Mouse (Mus musculus): Measurements from ENCODE around the gene Fam184a.
"Not testable (repeated sequence)": the region's sequence is repeated elsewhere in the genome, so short reads cannot be mapped to it uniquely, and the experiment has no call there.

Fam184a gene

GRCm38 (mm10) chr10:53688952-53689584, 61.9 kb downstream of the Fam184a start:
- DNase-seq: no peak

GRCm38 (mm10) chr10:53688533-53688932, 62.4 kb downstream of the Fam184a start:
- no peak for DNase-seq

DNA sequence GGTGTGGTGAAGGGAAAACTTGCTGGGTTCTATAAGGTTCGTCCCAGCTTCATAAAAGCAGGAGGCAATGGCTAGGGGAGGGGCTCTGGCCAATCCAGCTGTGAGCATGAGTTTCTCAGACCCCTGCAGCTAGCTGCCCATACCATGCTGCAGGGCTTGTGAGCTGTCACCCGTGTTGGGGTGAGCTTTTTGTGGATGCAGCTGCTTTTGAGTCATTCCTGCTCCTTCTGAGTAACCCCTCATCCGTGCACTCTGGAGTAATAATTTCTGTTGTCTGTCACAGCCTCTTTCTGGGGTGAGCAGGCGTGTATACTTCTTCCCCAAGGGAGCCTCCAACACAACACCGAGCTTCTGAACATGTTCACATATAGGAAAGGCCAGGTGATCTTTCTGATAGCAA, 63.0 kb downstream of the Fam184a start:
- no peak for DNase-seq

DNA sequence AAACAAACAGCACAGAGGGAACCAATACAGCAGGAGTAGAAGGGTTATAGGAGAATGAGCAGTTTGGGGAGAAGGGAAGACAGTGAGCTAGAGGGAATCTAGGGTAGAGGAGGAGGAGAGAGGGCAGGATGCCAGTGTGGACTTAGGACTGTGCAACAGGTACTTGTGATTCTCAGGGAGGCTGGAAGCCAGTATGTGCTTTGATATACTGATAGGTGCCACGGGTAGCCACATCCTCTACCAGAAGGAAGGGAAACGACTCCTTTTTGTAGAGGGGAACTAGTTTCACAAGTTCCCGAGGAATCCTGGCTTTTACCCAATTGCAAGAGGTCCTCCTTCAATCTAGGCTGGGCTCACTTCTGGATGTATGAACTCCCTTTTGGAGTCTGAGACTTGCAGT, 65.1 kb downstream of the Fam184a start:
- no peak for DNase-seq

GRCm38 (mm10) chr10:53683226-53683625, 67.7 kb downstream of the Fam184a start:
- no peak for DNase-seq

DNA sequence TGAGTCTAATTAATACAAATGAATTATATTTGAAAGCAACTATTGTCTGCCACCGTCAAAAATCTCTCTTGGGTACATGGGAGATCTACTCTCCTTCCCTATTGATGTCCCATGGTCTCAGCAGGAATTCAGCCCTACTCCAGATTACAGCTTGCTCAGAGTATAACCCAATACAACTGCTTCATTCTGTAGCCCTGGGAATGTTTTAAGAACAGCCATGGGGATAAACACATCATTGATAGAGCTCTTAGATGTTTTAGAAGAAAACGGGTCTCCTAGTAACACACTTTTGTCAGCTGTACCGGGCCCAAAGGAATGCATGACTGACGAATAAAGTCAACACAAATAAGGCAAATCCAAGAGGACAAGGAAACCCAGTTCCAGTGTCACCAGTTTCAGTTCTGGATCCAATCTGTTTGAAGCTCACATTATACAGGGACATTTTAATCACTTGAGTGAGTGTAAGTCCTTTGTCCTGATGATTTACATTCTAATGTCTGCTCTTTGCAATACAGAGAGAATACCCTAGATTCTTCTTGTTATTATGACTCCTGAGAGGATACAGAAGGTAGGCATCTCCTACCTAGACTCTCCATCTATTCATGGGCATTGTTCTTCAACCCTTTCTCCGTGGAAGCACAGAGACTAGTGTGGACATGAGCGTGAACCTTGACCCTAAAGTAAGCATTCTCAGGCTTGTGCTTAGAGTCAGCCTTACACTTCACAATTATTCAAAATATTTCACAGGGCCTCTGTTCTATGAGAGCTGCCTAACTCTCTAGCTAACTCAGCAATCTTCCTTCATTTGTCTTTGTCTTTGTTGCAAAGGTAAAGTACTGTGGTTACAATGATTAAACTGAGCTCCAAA, 71.0 kb downstream of the Fam184a start:
- DNase-seq: no peak

DNA sequence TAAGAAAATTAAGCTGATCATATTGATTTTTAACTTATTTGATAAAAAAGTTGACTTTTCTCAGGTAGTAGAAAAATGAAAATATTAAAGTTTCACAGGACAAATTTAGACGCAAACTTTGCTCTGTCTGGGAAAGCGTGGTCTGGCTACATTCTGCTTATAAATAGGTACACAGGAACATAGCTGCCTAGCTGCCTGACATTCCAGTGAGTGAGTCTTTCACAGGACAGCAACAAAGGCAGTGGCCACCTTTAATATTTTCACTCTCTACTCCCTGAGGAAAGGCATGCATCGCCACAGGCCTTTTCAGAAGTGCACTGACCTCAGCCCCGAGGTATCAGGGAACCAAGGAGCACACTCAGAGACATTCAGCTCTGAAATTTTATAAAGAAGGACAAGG, 89.1 kb downstream of the Fam184a start:
- no peak for DNase-seq

DNA sequence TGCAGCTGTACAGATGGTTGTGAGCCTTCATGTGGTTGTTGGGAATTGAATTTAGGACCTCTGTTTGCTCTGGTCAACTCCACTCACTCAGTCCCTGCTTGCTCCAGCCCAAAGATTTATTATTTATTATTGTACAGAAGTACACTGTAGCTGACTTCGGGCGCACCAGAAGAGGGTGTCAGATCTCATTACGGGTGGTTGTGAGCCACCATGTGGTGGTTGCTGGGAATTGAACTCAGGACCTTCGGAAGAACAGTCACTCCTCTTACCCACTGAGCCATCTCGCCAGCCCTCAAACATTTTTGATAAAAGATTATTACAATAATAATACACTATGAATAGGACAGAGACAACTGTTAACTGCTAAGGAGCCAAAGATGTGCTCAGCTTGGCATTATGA, 96.7 kb downstream of the Fam184a start:
- DNase-seq: not testable (repeated sequence)

DNA sequence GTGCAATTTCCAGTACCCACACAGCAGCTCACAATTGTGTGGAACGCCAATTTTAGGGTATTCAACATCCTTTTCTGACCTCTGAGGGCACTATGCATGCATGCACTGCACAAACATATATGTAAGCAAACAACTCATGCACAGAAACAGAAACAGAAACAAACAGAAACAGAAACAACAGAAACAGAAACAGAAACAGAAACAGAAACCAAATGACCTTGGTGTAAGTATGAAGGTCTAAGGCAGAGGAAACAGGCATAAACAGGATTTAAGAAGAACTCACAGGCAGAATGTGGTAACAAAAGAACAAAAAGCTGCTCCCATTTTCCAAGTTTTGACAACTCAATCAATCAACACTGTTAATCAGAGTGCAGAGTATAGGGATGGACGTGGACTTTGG, 100.2 kb downstream of the Fam184a start:
- no peak for DNase-seq

DNA sequence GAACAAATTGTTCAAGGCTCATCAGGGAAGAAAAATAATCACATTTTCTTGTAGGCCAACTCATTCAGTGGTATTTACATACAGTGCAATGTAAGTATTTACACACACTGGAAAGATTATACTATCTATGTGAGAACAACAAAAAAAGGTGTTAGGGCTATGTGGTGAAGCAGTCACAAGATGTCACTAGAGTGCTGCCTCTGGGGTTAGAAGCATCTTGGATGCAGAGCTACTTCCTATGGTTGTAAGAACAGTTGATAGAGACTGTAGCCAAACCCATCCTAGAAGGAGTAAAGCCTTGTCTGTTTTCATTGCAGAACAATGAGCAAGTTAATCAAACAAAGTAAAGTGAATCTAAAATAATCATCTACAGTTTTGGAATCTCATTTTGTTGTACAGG, 109.4 kb downstream of the Fam184a start:
- DNase-seq: peak; percentile 33

DNA sequence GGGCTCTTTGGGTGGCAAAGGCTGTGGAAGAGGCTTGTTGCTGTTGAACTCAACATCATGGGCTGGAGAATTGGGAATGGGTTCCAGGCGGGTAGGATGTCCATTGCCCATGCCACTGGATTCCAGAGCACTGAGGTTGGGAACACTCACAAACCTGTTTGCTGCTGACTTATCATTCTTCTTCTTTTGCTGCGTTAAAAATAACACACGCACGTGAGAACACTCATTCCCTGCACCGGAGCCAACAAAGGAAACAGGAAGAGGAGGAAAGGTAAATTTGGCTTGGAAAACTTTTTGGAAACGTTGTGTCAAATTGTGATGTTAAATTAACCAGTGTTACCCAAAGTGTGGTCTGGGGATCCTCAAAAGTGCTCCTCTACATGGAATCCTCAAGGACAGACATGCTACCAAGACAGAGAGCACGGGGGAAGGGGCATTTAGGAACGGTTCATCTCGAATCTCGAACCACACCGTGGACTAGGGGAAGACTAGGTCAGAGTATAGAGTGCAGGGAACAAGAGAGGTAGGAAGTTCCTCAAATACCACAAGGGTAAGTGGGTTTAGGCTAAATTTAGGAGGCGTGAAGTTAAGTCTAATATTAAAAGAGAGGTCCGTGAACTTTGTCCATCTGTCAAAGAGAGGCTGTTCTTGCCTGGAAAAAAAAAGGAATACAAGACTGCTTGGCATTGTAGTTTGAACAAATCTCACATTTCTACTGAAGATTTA, 115.5 kb downstream of the Fam184a start:
- DNase-seq: no peak

- no peak for DNase-seq
Observed at GRCm38 (mm10) chr10:53634160-53634559, 116.8 kb downstream of the Fam184a start.

GRCm38 (mm10) chr10:53630339-53630738, 120.6 kb downstream of the Fam184a start, which contains the start of gene Mcm9:
Gene Mcm9, minus strand, starts transcription at chr10:53630439.
- not testable (repeated sequence) for DNase-seq

- DNase-seq: peak; percentile 98
Observed at GRCm38 (mm10) chr10:53629918-53630250, 121.0 kb downstream of the Fam184a start.

- peak; percentile 97 for DNase-seq
Observed at GRCm38 (mm10) chr10:53629247-53629917, 121.5 kb downstream of the Fam184a start.

- no peak for DNase-seq
Observed at GRCm38 (mm10) chr10:53615850-53616616, 134.9 kb downstream of the Fam184a start.

DNA sequence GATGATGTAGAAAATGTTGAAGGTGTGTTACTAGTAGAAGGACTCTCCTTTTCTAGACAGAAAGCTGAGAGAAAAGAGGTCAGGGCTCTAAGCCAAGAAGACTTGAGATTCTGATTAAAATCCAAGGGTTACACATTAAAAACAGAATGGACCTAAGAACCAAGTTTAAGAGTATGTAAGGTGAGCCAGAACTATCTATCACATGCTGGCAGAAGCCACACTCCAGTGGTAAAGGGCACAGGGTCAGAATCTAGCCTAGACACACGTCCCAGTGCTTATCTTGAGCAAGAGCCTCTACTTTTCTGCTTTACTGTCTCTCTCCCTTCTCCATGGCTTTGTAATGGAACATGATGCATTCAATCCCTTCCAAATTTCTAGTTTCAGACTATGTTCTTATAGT, 137.0 kb downstream of the Fam184a start:
- DNase-seq: no peak

DNA sequence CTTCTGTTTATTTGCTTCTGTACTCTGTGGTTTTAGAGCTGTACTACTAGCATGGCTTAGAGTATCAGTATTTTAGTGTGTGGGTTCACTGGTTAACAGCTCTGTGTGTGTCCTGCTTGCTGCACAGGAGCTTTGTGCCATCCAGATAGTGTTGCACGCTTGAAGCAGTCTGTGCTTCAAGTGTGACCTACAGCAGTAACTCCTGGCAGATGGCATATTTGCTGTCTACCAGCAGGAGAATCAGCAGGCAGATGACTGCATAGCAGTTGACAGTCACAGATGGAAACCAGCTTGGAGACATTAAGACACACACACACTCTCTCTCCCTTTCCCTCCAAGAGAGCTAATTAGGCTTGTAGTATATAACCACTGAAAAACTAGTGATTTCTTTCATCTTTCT, 138.8 kb downstream of the Fam184a start:
- DNase-seq: peak; percentile 91

- DNase-seq: no peak
Observed at GRCm38 (mm10) chr10:53608274-53608673, 142.6 kb downstream of the Fam184a start.

DNA sequence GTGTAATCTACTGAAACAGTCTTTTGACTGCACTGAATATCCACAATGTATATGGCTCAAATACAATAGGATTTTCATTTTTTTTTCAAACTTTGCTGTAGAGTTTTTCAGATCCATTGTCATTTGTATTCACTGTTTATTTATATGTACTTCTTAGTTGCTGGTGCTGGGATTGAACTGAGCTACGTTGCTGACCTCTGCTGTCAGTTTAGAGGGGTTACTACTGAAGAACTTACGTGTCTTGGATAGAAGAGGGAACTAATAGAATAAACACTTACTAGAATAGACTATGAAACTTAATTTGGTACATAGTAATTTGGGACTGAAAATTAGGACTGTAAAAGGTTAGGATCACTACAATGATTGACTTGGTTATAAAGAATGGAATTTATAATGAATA, 145.6 kb downstream of the Fam184a start:
- no peak for DNase-seq

- DNase-seq: no peak
Observed at GRCm38 (mm10) chr10:53598821-53599220, 152.1 kb downstream of the Fam184a start.

GRCm38 (mm10) chr10:53597121-53597881, 153.6 kb downstream of the Fam184a start:
- no peak for DNase-seq
